Mouse (Mus musculus) heart, adult 9 months (tissue): ENCODE data around the gene Elavl4.

Experiments
- DNase-seq, 2 experiments: peaks; one replicate each; pipeline ENCODE4 v3.0.0; 2022; ENCODE audit warnings: low spot score in 2 of 2

Gene Elavl4

DNA sequence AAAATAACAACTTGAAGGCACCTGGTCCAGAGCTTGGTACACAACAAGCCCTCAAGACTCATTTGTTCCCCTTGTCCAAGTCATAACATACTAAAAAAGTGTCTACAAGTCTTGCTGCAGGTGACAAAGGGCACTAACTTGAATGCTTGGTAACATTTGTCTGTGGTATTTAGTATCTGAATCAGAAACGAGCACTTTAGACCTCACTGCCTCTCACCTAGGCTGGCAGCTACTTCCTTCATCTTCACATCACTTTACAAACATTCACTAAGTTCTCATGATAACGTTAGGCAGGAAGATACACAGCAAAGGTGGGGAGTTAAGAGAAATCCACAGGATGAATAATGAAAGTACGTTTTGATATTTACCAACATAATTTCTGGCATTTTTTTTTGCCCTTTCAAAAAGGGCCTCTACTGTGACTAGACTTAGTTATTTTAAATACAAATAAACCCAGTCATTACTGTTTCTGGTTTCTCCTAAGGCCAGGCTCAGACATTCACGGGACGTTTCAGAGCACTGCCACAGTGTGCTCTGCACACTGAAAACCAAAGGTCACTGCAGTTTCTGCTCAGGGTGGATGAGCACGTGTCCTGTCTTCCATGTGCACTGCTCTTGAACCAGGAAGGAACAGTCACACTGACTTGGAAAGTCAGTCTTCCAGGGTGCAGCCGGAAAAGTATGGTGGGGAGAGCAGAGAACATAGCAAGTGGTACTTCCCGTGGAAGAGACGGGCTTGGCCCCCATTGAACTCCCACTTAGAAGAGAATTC is 84.7 kb downstream of the Elavl4 start:
- DNase-seq, result no peak

DNA sequence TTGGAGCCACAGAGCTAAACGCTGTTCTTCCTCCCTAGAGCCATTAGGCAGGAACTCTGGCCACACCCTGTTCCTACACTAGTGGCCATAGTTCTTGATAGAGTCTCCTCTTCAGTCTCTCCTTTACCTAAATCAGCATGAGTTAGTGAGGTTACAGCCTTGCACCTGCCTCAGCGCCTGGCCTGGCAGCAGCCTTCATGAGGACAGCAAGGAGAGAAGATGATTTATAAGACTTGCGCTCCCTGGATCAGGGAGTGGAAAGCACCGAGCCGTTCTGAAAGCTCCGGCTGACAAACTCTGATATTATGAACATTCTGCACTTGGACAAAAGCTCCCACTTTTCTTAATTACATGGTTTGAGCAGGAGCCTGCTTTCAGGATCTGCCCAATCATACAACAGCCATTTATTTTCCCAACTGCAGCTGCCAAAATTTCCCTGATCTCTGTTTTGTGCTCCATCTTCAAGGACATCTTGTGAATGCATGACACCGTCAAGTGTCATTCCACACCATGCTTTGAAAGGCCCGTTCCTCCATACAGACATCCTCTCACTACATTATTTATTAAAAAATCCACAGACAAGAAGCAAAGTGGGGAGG is 87.3 kb downstream of the Elavl4 start:
- no peak for DNase-seq

GRCm38 (mm10) chr4:110257360-110257759 is 94.3 kb downstream of the Elavl4 start:
- DNase-seq, result no peak

GRCm38 (mm10) chr4:110255617-110256016 is 96.1 kb downstream of the Elavl4 start:
- no peak for DNase-seq

GRCm38 (mm10) chr4:110250055-110250454 is 101.7 kb downstream of the Elavl4 start:
- DNase-seq, result no peak

GRCm38 (mm10) chr4:110242879-110243278 is 108.8 kb downstream of the Elavl4 start:
- DNase-seq, result no peak

DNA sequence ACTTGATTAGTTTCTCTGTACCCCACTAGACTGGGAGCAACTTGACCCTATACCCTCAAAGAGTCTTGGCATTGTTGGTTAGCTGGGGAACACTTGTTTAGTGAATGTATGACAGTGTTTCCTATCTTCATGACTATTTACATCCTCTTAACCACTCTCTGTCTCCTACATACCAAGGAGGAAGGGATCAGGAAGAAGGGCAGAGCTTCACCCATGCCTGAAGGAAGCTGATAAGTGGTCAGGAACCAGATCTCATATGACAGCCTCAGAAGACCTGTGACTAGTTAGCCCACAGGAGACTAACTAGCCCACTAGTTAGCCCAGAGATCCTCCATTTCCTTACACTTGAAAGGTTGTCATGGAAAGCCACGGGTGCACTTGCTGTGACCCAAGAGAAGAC is 117.2 kb downstream of the Elavl4 start:
- DNase-seq, result no peak

GRCm38 (mm10) chr4:110232327-110232726 is 119.4 kb downstream of the Elavl4 start:
- no peak for DNase-seq

- no peak for DNase-seq
Observed at GRCm38 (mm10) chr4:110231799-110232198, 119.9 kb downstream of the Elavl4 start.

DNA sequence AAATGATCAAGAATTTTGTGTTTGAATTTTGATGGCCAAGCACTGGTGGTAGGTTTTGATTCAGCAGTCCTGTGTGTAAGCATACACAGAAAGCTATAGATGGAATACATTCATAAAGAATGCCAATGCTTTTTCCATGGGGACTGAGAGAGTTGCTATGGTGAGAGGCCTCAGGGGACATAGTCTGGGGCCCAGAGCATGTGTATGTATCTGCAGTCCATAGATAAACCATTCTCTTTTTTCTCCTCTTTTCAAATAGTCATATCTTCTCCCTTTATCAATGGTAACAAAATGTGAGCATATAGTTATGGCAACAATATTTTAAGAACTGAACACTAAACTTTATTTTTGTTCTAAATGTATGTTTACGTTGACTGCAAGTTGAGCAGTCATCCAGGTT is 122.1 kb downstream of the Elavl4 start:
- no peak for DNase-seq

- no peak for DNase-seq
Observed at GRCm38 (mm10) chr4:110229238-110229637, 122.5 kb downstream of the Elavl4 start.

DNA sequence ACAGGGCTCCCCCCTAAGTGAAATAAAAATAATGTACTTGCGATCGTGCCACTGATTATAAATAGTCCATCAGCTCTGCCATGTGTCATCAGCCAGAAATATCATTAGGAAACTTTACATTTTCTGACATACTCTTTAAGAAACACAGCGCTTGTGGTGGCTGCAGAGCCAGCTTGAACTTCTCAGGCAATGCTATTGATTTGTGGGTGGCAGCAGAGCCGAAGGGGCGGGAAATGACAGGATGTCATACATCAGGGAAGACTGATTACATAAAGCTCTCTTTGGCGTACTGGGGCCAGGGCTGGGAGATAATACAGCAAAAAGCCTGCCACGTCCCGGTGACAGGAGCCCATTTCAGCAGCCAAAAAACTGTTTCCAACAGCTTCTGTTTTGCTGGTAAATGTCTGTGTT is 124.1 kb downstream of the Elavl4 start:
- no peak for DNase-seq

DNA sequence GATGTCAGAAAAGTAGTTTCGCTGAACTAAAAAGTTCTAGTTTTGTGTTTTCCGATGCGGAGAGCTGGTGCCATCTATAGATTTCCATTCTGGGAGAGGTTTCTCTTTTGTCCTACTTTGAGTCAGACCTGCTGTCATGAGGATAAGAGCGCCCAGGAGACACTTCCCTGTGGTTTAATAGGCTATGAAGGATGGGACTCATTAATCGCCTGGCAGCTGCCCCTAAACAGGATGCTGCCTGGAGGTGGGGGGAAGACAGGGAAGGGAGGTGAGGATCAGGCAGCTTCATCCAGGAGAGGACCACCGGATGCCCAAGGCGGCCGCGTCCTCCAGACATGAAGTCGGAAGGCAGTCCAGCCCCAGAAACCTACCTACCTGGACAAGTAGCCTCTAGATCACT is 126.2 kb downstream of the Elavl4 start:
- no peak for DNase-seq

DNA sequence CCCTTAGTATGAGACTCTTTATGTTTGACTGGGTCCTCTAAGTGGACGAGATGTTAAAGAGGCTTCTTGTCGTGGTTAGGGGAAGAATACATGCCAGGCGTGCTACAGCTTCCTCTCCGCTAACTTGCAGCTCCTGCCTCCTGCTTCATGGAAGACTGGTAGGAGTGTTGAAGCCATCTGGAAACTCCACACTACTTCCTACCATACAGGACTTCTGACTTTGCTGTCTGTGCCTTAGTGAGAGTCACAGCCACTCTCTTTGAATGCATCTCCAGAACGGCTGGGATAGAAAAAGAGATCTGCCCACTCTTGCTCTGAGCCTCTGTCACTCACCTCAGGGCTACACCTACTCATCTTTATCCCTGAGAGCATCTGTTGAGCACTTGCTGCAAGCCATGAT is 132.9 kb downstream of the Elavl4 start:
- no peak for DNase-seq

- DNase-seq, result no peak
Observed at GRCm38 (mm10) chr4:110217553-110217952, 134.2 kb downstream of the Elavl4 start.

DNA sequence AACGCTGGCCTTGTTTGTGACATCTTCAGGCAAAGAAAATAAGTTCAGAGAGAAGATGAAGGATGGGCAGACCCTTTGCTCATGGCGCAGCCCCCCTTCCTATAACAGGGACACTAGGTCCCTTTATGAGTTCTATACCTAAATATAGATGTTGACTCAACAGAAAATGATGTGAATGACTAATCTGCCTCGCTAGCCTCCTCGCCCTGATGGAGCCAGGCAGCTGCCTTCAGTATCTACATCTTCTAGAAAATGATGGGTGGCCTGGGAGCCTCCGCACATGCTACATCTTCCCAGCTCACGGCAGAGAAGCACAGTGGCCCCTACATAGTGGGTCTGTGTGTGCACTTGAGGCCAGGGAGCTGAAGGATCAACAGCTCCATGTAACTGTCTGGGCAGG is 137.2 kb downstream of the Elavl4 start:
- no peak for DNase-seq

DNA sequence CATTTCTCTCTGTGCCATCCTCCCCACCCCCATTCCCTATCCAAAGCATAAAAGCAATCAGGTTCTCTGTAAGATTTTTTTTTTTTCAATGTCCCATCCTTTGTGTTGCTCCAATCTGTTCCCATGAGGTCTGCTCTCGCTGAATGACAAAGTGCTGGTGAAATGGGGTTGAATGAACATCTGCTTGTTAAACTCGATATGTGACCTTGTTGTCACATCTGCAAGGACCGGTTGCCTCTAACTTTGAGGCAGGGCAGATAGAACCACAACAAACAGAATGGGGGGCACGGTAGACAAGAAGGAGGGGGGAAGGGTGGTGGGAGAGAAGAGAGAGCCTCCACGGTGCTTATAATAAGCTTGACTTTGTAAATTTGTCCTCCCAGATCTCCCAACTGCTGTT is 138.0 kb downstream of the Elavl4 start:
- DNase-seq, result no peak

GRCm38 (mm10) chr4:110210246-110210645 is 141.5 kb downstream of the Elavl4 start:
- DNase-seq, result no peak

DNA sequence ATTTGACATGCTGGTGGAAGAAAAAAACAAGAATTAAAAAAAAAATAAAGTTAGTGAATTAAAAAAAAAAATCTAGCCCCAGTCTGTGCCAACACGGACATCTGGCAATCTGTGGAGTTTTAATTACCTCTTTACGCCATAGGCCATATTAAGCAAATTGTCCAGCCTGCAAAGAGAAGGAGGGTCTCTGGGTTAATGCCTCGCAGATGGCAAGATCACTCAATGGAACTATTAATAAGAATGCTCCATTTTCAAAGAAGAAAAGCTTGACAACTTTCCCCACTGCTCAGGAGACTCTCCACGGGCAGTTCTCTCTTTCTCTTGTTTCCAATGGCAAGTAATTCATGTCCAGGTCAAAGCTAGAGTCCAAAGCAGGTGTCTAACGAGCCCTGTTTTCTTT is 142.1 kb downstream of the Elavl4 start:
- DNase-seq, result no peak

DNA sequence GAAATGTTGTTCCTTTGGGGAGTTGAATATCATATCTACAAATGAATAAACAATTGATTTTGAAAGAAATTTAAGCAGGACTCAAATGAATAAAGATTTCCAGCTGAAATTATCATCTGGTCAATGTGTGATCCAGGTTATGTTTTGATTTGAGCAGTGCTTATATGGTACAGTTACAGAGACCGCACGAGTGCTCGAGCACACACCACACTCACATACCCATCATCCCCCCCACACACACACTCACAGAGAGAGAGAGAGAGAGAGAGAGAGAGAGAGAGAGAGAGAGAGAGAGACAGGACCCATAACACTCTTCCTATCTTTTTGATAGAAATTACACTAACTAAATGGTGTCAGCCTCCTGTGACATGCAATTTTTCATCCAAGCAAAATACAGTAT is 150.0 kb downstream of the Elavl4 start:
- no peak for DNase-seq

DNA sequence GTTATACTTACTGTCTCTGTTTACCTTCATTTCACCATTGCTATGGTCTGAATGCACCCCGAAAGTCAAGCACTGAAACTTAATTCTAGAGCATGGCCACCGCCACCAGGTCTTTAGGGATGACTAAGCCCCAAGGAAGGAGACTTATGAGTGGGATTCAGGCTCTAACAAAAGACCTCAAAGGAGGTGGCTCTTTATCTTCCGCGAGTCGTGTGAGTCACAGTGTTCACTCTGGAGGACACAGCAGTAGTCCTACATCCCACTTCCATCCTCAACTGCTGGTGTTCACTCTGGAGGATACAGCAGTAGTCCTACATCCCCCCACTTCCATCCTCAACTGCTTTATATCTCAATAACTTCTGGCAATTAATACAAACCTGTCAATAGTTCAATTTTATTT is 151.8 kb downstream of the Elavl4 start:
- no peak for DNase-seq

GRCm38 (mm10) chr4:110198600-110198999 is 153.1 kb downstream of the Elavl4 start:
- DNase-seq, result no peak

DNA sequence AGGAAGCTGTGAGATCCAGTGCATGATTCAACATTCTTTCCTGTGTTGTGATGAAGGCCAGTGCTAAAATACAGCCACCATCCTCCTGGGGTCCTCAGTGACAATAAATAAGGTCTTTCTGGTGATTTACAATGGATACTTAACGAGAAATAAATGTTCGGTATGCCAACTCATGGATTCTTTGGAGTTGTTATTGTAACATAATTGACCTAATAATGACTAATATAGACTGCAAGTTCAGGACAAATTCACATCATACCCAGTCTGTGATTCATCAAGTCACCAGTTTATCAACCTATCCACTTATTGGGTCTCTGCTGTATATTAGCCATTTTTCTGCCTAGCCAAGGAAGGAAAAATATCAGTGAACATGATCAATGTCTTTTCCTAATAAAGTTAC is 174.4 kb downstream of the Elavl4 start:
- no peak for DNase-seq

- no peak for DNase-seq
Observed at GRCm38 (mm10) chr4:110172028-110172427, 179.7 kb downstream of the Elavl4 start.
